In the genomic region with DNA sequence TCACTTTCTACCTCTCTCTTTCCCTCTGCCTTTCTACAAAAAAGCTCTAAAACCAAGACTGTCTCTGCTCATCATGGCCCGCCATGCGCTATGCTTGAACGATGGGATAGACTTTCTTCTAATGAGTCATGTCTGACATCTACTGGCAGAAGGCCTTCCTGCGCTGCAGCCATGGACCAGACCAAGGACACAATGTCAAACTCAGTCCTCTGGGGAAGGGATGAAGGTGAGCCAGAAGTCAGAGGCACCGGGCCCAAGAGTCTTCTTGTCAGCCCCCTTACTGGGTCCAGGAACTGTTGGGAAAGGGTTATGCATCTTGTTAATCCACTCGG, we compare ENCODE assay signal across 9 mouse cellular contexts.
A peak's percentile ranks its signal among the peaks of the same experiment; 100 is the strongest.
DNase-seq lines count a peak whose midpoint lies in the region; ATAC-seq lines count a peak whose summit lies in the region.
"Had no signal": no experiment of that assay in that cellular context is flagged by ENCODE, and none has a peak within 500 bp of the region (broad histone marks: within the 10 kb centered on the region; RNA-seq: fewer than 3 reads in every experiment).

No protein-coding gene starts in this region.

- H3K36me3 ChIP-seq in hindbrain, embryonic 12.5 days = no peaks in the 10 kb centered on the region
- H3K36me3 ChIP-seq: G1E had no signal

- no peak for DNase-seq in frontal cortex, postnatal 10 days (ENCODE audit: low spot score in 2 of 2)
- DNase-seq in 3T3-L1 (ENCODE audit: low read depth, low spot score) = peak; percentile 51
- DNase-seq in cerebellum, postnatal 10 days = peak; percentile 48 to 52
- peak; percentile 24 for DNase-seq in lung, postnatal 14 days
- DNase-seq in thymus, postnatal 14 days = peak; percentile 53
- DNase-seq in urinary bladder, adult 2 months (ENCODE audit: low spot score) = no peak

- no peak overlapping the region for H3K9ac ChIP-seq in hindbrain, embryonic 12.5 days

- H3K27me3 ChIP-seq in hindbrain, embryonic 12.5 days = 0 out of 2 replicates have a peak, but pooled peaks cover 5% of the 10 kb centered on the region

- no peaks in the 10 kb centered on the region for H3K4me1 ChIP-seq in hindbrain, embryonic 12.5 days

- H3K4me3 ChIP-seq in hindbrain, embryonic 12.5 days = no peak overlapping the region

- H3K9me3 ChIP-seq in hindbrain, embryonic 12.5 days (replicated peaks) = no peaks in the 10 kb centered on the region
- H3K9me3 ChIP-seq: G1E had no signal

- H3K27ac ChIP-seq in hindbrain, embryonic 12.5 days = no peak overlapping the region

- WGBS in hindbrain, embryonic 12.5 days = 19% methylated on average over 6 of the region's 6 CpGs

- no peak overlapping the region for H3K4me2 ChIP-seq in hindbrain, embryonic 12.5 days (replicated peaks)

- ATAC-seq in frontal cortex, adult (ENCODE audit: low TSS enrichment) = peak; percentile 70
- ATAC-seq in hindbrain, embryonic 12.5 days (ENCODE audit: low FRiP score) = peak; percentile 61; the same call in 1 of the 2 replicates

Comparison
In these comparisons a context has a peak if more than half of its experiments do, and no peak if none do; other contexts are left out.
1. DNase-seq: peak in 3T3-L1 (single experiment), cerebellum, postnatal 10 days (2 of 2), lung, postnatal 14 days (single experiment) and thymus, postnatal 14 days (single experiment); none in frontal cortex, postnatal 10 days (0 of 2) and urinary bladder, adult 2 months (single experiment).